Mouse (Mus musculus): ENCODE data around the gene Wwc2. TPM values are rescaled to one million over a fixed set of nuclear protein-coding genes. Genes with fewer than 3 reads are reported as not detected.

Gene Wwc2
- polyA plus RNA-seq, 1 experiment from 2014 or later = 5.6 TPM

GRCm38 (mm10) chr8:47867067-47867466 is 123.7 kb downstream of the Wwc2 start:
- peak; percentile 89 for ATAC-seq (ENCODE audit: low read depth)
- no peak overlapping the region for H3K4me2 ChIP-seq (ENCODE audit: low read depth, low read length)
- H3K4me1 ChIP-seq (ENCODE audit: control insufficient read depth, insufficient read depth, low read length) = no peaks in the 10 kb centered on the region
- no peaks in the 10 kb centered on the region for H3K36me3 ChIP-seq (ENCODE audit: control insufficient read depth, insufficient read depth, low read length)
- H3K4me3 ChIP-seq (ENCODE audit: low read depth, low read length) = no peak overlapping the region
- H3K27me3 ChIP-seq (ENCODE audit: control insufficient read depth, insufficient read depth, low read length) = no peaks in the 10 kb centered on the region
- H3K27ac ChIP-seq (ENCODE audit: low read depth, low read length) = no peak overlapping the region
- no peak overlapping the region for H3K9ac ChIP-seq (replicated peaks; ENCODE audit: low read depth, low read length)
- 30% methylated on average over 8 of the region's 8 CpGs for WGBS
- H3K9me3 ChIP-seq (ENCODE audit: control insufficient read depth, low read length) = no peaks in the 10 kb centered on the region

- H3K27me3 ChIP-seq (ENCODE audit: control insufficient read depth, insufficient read depth, low read length) = no peaks in the 10 kb centered on the region
- no peak; the same call in 1 of the 2 replicates for ATAC-seq (ENCODE audit: low read depth)
These were observed 124.2 kb downstream of the Wwc2 start for GRCm38 (mm10) chr8:47866568-47866967.

GRCm38 (mm10) chr8:47859259-47859658 is 131.5 kb downstream of the Wwc2 start:
- Histone ChIP-seq H3K27me3 (ENCODE audit: control insufficient read depth, insufficient read depth, low read length) (no peaks in the 10 kb centered on the region), H3K9me3 (ENCODE audit: control insufficient read depth, low read length) (no peaks in the 10 kb centered on the region), H3K36me3 (ENCODE audit: control insufficient read depth, insufficient read depth, low read length) (no peaks in the 10 kb centered on the region; the same call in 1 of the 2 replicates), H3K4me3 (ENCODE audit: low read depth, low read length) (no peak overlapping the region), H3K9ac (replicated peaks; ENCODE audit: low read depth, low read length) (no peak overlapping the region), H3K4me2 (ENCODE audit: low read depth, low read length) (no peak overlapping the region), H3K27ac (ENCODE audit: low read depth, low read length) (0 out of 2 replicates have a peak overlapping the region, but pooled peaks have one; percentile 48), H3K4me1 (ENCODE audit: control insufficient read depth, insufficient read depth, low read length) (0 out of 2 replicates have a peak, but pooled peaks cover 4% of the 10 kb centered on the region)
- 83% methylated on average over 12 of the region's 12 CpGs for WGBS
- ATAC-seq (ENCODE audit: low read depth) = no peak

More at GRCm38 (mm10) chr8:47866568-47866967, 124.2 kb downstream of the Wwc2 start:
- no peaks in the 10 kb centered on the region for H3K9me3 ChIP-seq (ENCODE audit: control insufficient read depth, low read length)
- no peak overlapping the region for H3K4me2 ChIP-seq (ENCODE audit: low read depth, low read length)
- H3K4me1 ChIP-seq (ENCODE audit: control insufficient read depth, insufficient read depth, low read length) = no peaks in the 10 kb centered on the region
- H3K27ac ChIP-seq (ENCODE audit: low read depth, low read length) = no peak overlapping the region
- no peak overlapping the region for H3K9ac ChIP-seq (replicated peaks; ENCODE audit: low read depth, low read length)
- no peaks in the 10 kb centered on the region for H3K36me3 ChIP-seq (ENCODE audit: control insufficient read depth, insufficient read depth, low read length)
- H3K4me3 ChIP-seq (ENCODE audit: low read depth, low read length) = no peak overlapping the region
- 83% methylated on average over 8 of the region's 8 CpGs for WGBS

- Histone ChIP-seq H3K27me3 (ENCODE audit: control insufficient read depth, insufficient read depth, low read length) (no peaks in the 10 kb centered on the region), H3K9ac (replicated peaks; ENCODE audit: low read depth, low read length) (no peak overlapping the region), H3K9me3 (ENCODE audit: control insufficient read depth, low read length) (no peaks in the 10 kb centered on the region), H3K27ac (ENCODE audit: low read depth, low read length) (no peak overlapping the region), H3K36me3 (ENCODE audit: control insufficient read depth, insufficient read depth, low read length) (peaks cover 5% of the 10 kb centered on the region; the same call in 1 of the 2 replicates), H3K4me1 (ENCODE audit: control insufficient read depth, insufficient read depth, low read length) (no peaks in the 10 kb centered on the region), H3K4me2 (ENCODE audit: low read depth, low read length) (no peak overlapping the region), H3K4me3 (ENCODE audit: low read depth, low read length) (no peak overlapping the region)
- 93% methylated on average over 5 of the region's 5 CpGs for WGBS
- ATAC-seq (ENCODE audit: low read depth) = no peak
These were observed 137.4 kb downstream of the Wwc2 start for GRCm38 (mm10) chr8:47853356-47853755.

GRCm38 (mm10) chr8:47852737-47853136 is 138.0 kb downstream of the Wwc2 start:
- WGBS = 82% methylated on average over 5 of the region's 5 CpGs

GRCm38 (mm10) chr8:47851824-47852502 is 138.8 kb downstream of the Wwc2 start:
- Histone ChIP-seq H3K9ac (replicated peaks; ENCODE audit: low read depth, low read length) (no peak overlapping the region), H3K36me3 (ENCODE audit: control insufficient read depth, insufficient read depth, low read length) (peaks cover 5% of the 10 kb centered on the region; the same call in 1 of the 2 replicates), H3K27ac (ENCODE audit: low read depth, low read length) (no peak overlapping the region), H3K4me3 (ENCODE audit: low read depth, low read length) (no peak overlapping the region), H3K9me3 (ENCODE audit: control insufficient read depth, low read length) (no peaks in the 10 kb centered on the region), H3K27me3 (ENCODE audit: control insufficient read depth, insufficient read depth, low read length) (no peaks in the 10 kb centered on the region), H3K4me2 (ENCODE audit: low read depth, low read length) (no peak overlapping the region), H3K4me1 (ENCODE audit: control insufficient read depth, insufficient read depth, low read length) (no peaks in the 10 kb centered on the region)
- no peak for ATAC-seq (ENCODE audit: low read depth)
- 77% methylated on average over 12 of the region's 12 CpGs for WGBS

More at GRCm38 (mm10) chr8:47852737-47853136, 138.0 kb downstream of the Wwc2 start:
- peaks cover 5% of the 10 kb centered on the region; the same call in 1 of the 2 replicates for H3K36me3 ChIP-seq (ENCODE audit: control insufficient read depth, insufficient read depth, low read length)
- H3K4me2 ChIP-seq (ENCODE audit: low read depth, low read length) = no peak overlapping the region
- H3K4me1 ChIP-seq (ENCODE audit: control insufficient read depth, insufficient read depth, low read length) = no peaks in the 10 kb centered on the region
- H3K27me3 ChIP-seq (ENCODE audit: control insufficient read depth, insufficient read depth, low read length) = no peaks in the 10 kb centered on the region
- H3K9me3 ChIP-seq (ENCODE audit: control insufficient read depth, low read length) = no peaks in the 10 kb centered on the region
- H3K27ac ChIP-seq (ENCODE audit: low read depth, low read length) = no peak overlapping the region
- ATAC-seq (ENCODE audit: low read depth) = no peak
- no peak overlapping the region for H3K9ac ChIP-seq (replicated peaks; ENCODE audit: low read depth, low read length)
- H3K4me3 ChIP-seq (ENCODE audit: low read depth, low read length) = no peak overlapping the region

- Histone ChIP-seq H3K9ac (replicated peaks; ENCODE audit: low read depth, low read length) (no peak overlapping the region), H3K4me1 (ENCODE audit: control insufficient read depth, insufficient read depth, low read length) (no peaks in the 10 kb centered on the region), H3K4me3 (ENCODE audit: low read depth, low read length) (no peak overlapping the region), H3K4me2 (ENCODE audit: low read depth, low read length) (no peak overlapping the region), H3K27ac (ENCODE audit: low read depth, low read length) (no peak overlapping the region), H3K36me3 (ENCODE audit: control insufficient read depth, insufficient read depth, low read length) (0 out of 2 replicates have a peak, but pooled peaks cover 5% of the 10 kb centered on the region), H3K27me3 (ENCODE audit: control insufficient read depth, insufficient read depth, low read length) (no peaks in the 10 kb centered on the region), H3K9me3 (ENCODE audit: control insufficient read depth, low read length) (no peaks in the 10 kb centered on the region)
- no peak for ATAC-seq (ENCODE audit: low read depth)
- WGBS = 85% methylated on average over 8 of the region's 8 CpGs
These were observed 140.9 kb downstream of the Wwc2 start for GRCm38 (mm10) chr8:47849842-47850241.

GRCm38 (mm10) chr8:47847931-47848330 is 142.8 kb downstream of the Wwc2 start:
- H3K4me3 ChIP-seq (ENCODE audit: low read depth, low read length) = no peak overlapping the region
- no peak overlapping the region for H3K27ac ChIP-seq (ENCODE audit: low read depth, low read length)
- no peak for ATAC-seq (ENCODE audit: low read depth)
- 93% methylated on average over 6 of the region's 6 CpGs for WGBS
- no peak overlapping the region for H3K4me2 ChIP-seq (ENCODE audit: low read depth, low read length)
- no peaks in the 10 kb centered on the region for H3K9me3 ChIP-seq (ENCODE audit: control insufficient read depth, low read length)
- H3K36me3 ChIP-seq (ENCODE audit: control insufficient read depth, insufficient read depth, low read length) = 0 out of 2 replicates have a peak, but pooled peaks cover 5% of the 10 kb centered on the region
- no peaks in the 10 kb centered on the region for H3K4me1 ChIP-seq (ENCODE audit: control insufficient read depth, insufficient read depth, low read length)
- H3K9ac ChIP-seq (replicated peaks; ENCODE audit: low read depth, low read length) = no peak overlapping the region
- no peaks in the 10 kb centered on the region for H3K27me3 ChIP-seq (ENCODE audit: control insufficient read depth, insufficient read depth, low read length)

GRCm38 (mm10) chr8:47847161-47847560 is 143.6 kb downstream of the Wwc2 start:
- WGBS = 89% methylated on average over 14 of the region's 14 CpGs
- no peak for ATAC-seq (ENCODE audit: low read depth)
- H3K4me2 ChIP-seq (ENCODE audit: low read depth, low read length) = no peak overlapping the region
- H3K9me3 ChIP-seq (ENCODE audit: control insufficient read depth, low read length) = no peaks in the 10 kb centered on the region
- no peaks in the 10 kb centered on the region for H3K27me3 ChIP-seq (ENCODE audit: control insufficient read depth, insufficient read depth, low read length)
- 0 out of 2 replicates have a peak, but pooled peaks cover 5% of the 10 kb centered on the region for H3K36me3 ChIP-seq (ENCODE audit: control insufficient read depth, insufficient read depth, low read length)
- no peaks in the 10 kb centered on the region for H3K4me1 ChIP-seq (ENCODE audit: control insufficient read depth, insufficient read depth, low read length)
- H3K9ac ChIP-seq (replicated peaks; ENCODE audit: low read depth, low read length) = no peak overlapping the region
- H3K27ac ChIP-seq (ENCODE audit: low read depth, low read length) = no peak overlapping the region
- no peak overlapping the region for H3K4me3 ChIP-seq (ENCODE audit: low read depth, low read length)
